Mouse (Mus musculus) effector memory CD4-positive, alpha-beta T cell, adult 5 months (primary cell): Measurements from ENCODE around the gene Tmem208. TPM values are rescaled to one million over a fixed set of nuclear protein-coding genes. Genes with fewer than 3 reads are reported as not detected.

Experiments
- polyA plus RNA-seq: library from polyadenylated mRNA; unstranded; fragments of 100-300 nt; shearing (Covaris generic); gene quantifications from one replicate; pipeline ENCODE4 v1.2.1, GENCODE M21; 2017

The Tmem208 gene
- polyA plus RNA-seq: 54.6 TPM

GRCm38 (mm10) chr8:105326141-105326672 lies at the start of gene Tmem208, which contains the start of gene Lrrc29:
TSS of gene Tmem208 (plus strand) at chr8:105326354.
TSS of gene Lrrc29 (minus strand) at chr8:105326278.

GRCm38 (mm10) chr8:105289805-105290460 lies 36.2 kb upstream of the Tmem208 start, which contains the start of gene 4931428F04Rik:
TSS of gene 4931428F04Rik (minus strand) at chr8:105289864.

GRCm38 (mm10) chr8:105295895-105296573 lies 30.1 kb upstream of the Tmem208 start, which contains the start of gene Exoc3l:
TSS of gene Exoc3l (minus strand) at chr8:105296101.

GRCm38 (mm10) chr8:105297511-105298192 lies 28.5 kb upstream of the Tmem208 start, which contains the start of gene E2f4:
TSS of gene E2f4 (plus strand) at chr8:105297663.

GRCm38 (mm10) chr8:105305211-105306145 lies 20.7 kb upstream of the Tmem208 start, which contains the start of gene Elmo3:
TSS of gene Elmo3 (plus strand) at chr8:105305601.

DNA sequence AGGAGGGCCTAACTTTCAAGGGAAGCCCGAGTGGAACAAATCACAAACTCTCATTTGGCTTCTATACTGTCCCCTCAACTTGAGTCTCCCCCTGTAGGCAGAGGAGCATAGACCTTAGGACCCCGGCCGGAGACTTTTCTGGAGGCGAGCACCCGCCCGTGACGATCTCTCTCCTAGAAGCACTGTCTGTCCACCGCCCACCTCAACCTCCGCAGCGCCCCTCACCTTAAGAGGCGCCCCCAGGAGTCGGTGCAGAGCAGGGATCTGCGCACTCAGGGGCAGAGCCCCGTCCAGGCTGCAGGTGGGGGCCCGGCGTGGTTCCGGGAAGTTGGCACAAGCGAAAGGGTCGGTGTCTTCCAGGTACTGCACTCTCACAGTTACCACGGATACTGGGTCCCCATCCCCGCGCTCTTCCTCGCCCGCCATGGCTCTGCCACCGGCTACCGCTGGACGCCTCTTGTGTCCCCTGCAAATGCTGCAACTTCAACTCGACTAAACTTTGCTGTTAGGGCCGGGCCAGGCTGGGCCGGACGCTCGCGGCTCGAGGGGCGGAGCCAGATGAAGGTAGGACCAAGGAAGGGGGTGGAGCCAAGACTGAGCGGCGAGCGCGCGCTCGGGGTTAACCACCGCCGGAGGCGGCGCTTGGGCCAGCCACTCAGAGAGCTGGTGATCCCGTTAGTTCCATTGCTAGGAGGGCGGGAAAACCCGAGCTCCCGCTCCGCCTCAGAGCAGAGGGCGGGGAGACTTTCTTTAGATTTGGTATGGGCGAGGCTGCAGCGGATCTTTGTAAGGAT lies 21.5 kb downstream of the Tmem208 start, which contains the start of gene Fhod1:
Gene Fhod1, minus strand, starts transcription at position 526 of the 794 bp plus-strand sequence.

DNA sequence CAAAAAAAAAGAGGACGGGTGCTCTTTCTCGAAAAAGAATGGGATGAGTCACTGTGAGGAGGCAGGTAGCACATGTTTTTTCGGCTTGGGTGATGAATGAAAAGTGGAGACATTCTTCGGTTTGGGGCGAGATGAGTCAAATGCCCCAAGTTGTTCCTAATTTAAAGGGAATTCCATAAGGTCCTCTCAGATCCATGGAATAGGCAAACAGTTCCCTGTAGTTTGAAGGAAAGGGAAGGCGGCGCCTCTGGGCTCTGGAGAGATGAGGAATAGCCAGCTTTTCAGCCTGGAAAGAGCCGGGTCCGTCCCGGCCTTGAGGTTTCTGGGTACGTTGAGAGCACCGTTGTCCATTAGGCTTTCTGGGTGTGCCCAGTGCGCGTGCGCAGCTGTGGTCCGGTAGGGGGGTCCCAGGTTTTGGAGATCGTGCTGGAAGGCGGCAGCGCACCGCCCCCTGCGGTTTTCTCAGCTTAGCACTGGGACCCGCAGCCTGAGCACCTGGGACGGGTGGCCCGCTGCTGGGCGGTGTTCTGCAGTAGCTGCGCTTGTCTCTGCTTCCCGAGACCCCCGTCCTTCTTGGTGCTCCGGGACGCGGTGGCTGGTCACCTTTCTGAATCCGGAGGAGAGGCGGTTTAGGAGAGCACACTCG lies 22.4 kb downstream of the Tmem208 start, which contains the start of gene Slc9a5:
Gene Slc9a5, plus strand, starts transcription at position 394 of the 646 bp plus-strand sequence.

DNA sequence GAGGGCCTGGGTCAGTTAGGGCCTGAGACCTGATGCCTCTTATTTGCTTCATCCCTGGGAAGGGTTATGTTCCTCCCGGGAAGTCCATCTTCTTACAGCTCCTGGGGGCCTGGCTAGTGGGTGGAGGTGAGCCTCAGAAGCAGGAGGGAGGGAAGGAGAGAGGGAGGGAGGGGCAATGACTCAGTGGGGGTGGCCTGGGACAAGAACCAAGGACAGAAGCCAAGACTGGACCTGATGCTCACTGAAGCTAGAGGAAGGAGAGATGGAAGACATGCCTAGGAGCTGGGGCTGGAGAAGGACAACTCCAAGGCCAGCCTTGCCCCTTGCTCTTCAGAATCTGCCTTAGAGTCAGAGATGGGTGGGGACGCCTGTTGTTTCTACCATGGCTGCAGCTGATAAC lies 46.9 kb downstream of the Tmem208 start, which contains the start of gene Plekhg4:
Gene Plekhg4, plus strand, starts transcription at position 243 of the 400 bp plus-strand sequence.

Other genes starting within 250 kb of the Tmem208 start
- not detected for gene Ces3b, start 242.6 kb upstream of the Tmem208 start, polyA plus RNA-seq
- gene Ces4a, start 194.6 kb upstream of the Tmem208 start, polyA plus RNA-seq: not detected
- 91.0 TPM for gene Cbfb, start 155.7 kb upstream of the Tmem208 start, polyA plus RNA-seq
- gene D230025D16Rik, start 101.2 kb upstream of the Tmem208 start, polyA plus RNA-seq: 19.4 TPM
- 0.67 TPM for gene B3gnt9, start 71.2 kb upstream of the Tmem208 start, polyA plus RNA-seq
- 46.7 TPM for gene Tradd, start 61.7 kb upstream of the Tmem208 start, polyA plus RNA-seq
- 9.4 TPM for gene Fbxl8, start 61.7 kb upstream of the Tmem208 start, polyA plus RNA-seq
- 2.4 TPM for gene Hsf4, start 56.6 kb upstream of the Tmem208 start, polyA plus RNA-seq
- gene Nol3, start 50.2 kb upstream of the Tmem208 start, polyA plus RNA-seq: not detected
- 2.6 TPM for gene 4931428F04Rik, start 36.5 kb upstream of the Tmem208 start, polyA plus RNA-seq
- 1.3 TPM for gene Exoc3l, start 30.3 kb upstream of the Tmem208 start, polyA plus RNA-seq
- 134 TPM for gene E2f4, start 28.7 kb upstream of the Tmem208 start, polyA plus RNA-seq
- 5.1 TPM for gene Elmo3, start 20.8 kb upstream of the Tmem208 start, polyA plus RNA-seq
- 1.1 TPM for gene Lrrc29, start 76 bp upstream of the Tmem208 start, polyA plus RNA-seq
- gene Fhod1, start 21.6 kb downstream of the Tmem208 start, polyA plus RNA-seq: 0.79 TPM
- gene Slc9a5, start 22.5 kb downstream of the Tmem208 start, polyA plus RNA-seq: 0.12 TPM
- not detected for gene Plekhg4, start 46.9 kb downstream of the Tmem208 start, polyA plus RNA-seq
- not detected for gene Kctd19, start 87.1 kb downstream of the Tmem208 start, polyA plus RNA-seq
- gene Lrrc36, start 87.2 kb downstream of the Tmem208 start, polyA plus RNA-seq: not detected
- 1.8 TPM for gene Tppp3, start 145.2 kb downstream of the Tmem208 start, polyA plus RNA-seq
- 9.3 TPM for gene Zdhhc1, start 170.5 kb downstream of the Tmem208 start, polyA plus RNA-seq
- 0.74 TPM for gene Hsd11b2, start 192.4 kb downstream of the Tmem208 start, polyA plus RNA-seq
- gene Atp6v0d1, start 239.7 kb downstream of the Tmem208 start, polyA plus RNA-seq: 68.6 TPM